Mouse (Mus musculus): ENCODE data around the gene Rpl32. TPM values are rescaled to one million over a fixed set of nuclear protein-coding genes. Genes with fewer than 3 reads are reported as not detected.

Rpl32 gene
- total and polyA plus RNA-seq, 3 experiments, result 4,514 to 5,400 TPM; not detected in 1

DNA sequence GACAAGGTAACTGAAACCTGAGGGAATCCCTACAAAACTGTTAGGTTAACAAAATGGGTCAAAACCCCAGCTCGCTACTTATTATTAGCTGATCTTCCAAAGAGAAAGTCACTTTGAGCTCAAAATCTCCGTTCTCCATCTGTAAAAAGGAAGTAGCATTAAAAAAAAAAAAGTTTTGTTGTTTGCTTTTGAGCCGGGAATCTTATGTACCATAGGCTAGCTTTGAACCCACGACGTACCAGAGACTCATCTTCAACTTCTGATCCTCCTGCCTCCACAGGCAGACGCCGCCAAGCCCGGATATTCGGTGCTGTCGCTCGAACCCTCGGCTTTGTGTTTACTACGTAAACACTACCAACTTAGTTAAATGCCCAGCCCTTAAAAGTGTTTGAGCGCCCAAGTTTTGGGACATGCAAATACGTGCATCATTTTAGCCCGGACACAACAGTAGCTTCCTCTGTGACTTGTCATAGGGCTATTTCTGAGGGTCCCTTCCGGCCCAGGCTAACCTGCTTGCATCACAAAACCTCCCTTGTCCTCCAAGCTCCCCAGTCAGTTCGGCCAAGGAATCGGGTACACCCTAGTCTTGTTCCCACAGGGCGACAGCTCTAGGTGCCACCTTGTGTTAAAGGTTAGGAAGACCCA is 44.0 kb upstream of the Rpl32 start:
- no peaks in the 10 kb centered on the region for H3K27me3 ChIP-seq (ENCODE audit: control insufficient read depth in 1 of 2, insufficient read depth in 2 of 2, low read length in 2 of 2)
- no peak for DNase-seq (ENCODE audit: low read depth, low spot score)

DNA sequence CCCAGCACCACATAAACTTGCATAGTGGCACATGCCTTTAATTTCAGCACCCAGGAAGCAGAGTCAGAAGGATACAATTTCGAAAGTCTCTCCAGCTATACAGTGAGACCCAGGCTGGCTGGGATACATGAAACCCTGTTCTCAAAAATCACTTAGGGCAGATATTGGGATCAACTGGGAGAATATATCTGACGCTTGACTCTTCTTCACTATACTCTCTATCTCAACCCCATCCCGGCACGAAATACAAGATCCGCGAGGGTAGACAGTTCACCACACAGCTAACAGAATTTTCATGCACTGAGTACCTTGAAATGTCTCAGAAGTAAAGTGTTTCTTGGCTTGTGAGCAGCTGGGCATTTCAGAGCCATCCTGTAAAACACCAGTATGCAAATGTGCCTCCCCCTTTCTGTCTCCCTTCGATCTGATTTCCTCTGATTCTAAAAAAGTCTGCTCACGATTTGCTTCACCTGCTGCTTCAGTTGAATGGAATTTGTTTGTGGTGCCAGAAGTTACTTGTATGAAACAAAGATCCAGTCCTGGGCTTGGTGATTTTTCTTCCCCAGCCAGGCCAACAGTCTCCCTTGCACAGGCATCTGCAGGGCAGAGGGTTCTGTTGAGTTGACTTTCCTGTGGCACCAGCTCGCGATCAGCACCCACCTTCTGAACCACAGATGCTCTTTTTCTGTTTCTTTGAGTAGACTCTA is 40.2 kb upstream of the Rpl32 start:
- Histone ChIP-seq H3K4me3 (ENCODE audit: control insufficient read depth in 1 of 2, insufficient read depth in 1 of 2, low read depth in 2 of 2, low read length in 2 of 2) (no peak overlapping the region), H3K9ac (ENCODE audit: control insufficient read depth, low read depth, low read length, poor library complexity, severe bottlenecking) (no peak overlapping the region), H3K4me1 (ENCODE audit: control insufficient read depth in 1 of 2, insufficient read depth in 2 of 2, low read length in 2 of 2) (peaks cover 6 to 9% of the 10 kb centered on the region in 2 experiments), H3K36me3 (ENCODE audit: control insufficient read depth in 1 of 2, insufficient read depth in 2 of 2, low read length in 2 of 2) (peaks cover 2 to 27% of the 10 kb centered on the region in 2 experiments; a peak in 2 of 4 replicates), H3K27ac (ENCODE audit: control insufficient read depth, low read depth, low read length) (no peak overlapping the region), H3K27me3 (ENCODE audit: control insufficient read depth in 1 of 2, insufficient read depth in 2 of 2, low read length in 2 of 2) (no peaks in the 10 kb centered on the region), H3K9me3 (replicated peaks; ENCODE audit: insufficient read depth, low read length) (no peaks in the 10 kb centered on the region), H3K79me2 (ENCODE audit: control insufficient read depth, insufficient read depth, low read length, poor library complexity) (peaks cover 12% of the 10 kb centered on the region)
- DNase-seq (ENCODE audit: low read depth, low spot score), result no peak
- TF ChIP-seq ZKSCAN1 (IDR thresholded peaks at IDR 0.05; ENCODE audit: low read depth, low read length) (no peak), GATA1 (IDR thresholded peaks at IDR 0.05; ENCODE audit: low read depth, low read length) (no peak), MYC (IDR thresholded peaks at IDR 0.05; ENCODE audit: low read depth, low read length) (no peak), SIN3A (IDR thresholded peaks at IDR 0.05; ENCODE audit: low read length) (no peak), UBTF (IDR thresholded peaks at IDR 0.05; ENCODE audit: borderline replicate concordance, insufficient read depth, low read depth, low read length) (no peak), CHD1 (IDR thresholded peaks at IDR 0.05; ENCODE audit: low read depth, low read length) (no peak), KAT2A (conservative IDR thresholded peaks at IDR 0.05; ENCODE audit: low read depth, low read length) (no peak), BHLHE40 (IDR thresholded peaks at IDR 0.05; ENCODE audit: borderline replicate concordance, low read depth, low read length) (no peak), E2F4 (IDR thresholded peaks at IDR 0.05; ENCODE audit: borderline replicate concordance, low read depth, low read length) (no peak), MXI1 (IDR thresholded peaks at IDR 0.05; ENCODE audit: low read depth, low read length) (no peak), EP300 (IDR thresholded peaks at IDR 0.05; ENCODE audit: low read depth in 1 of 2, low read length in 2 of 2) (no peak), USF2 (IDR thresholded peaks at IDR 0.05; ENCODE audit: borderline replicate concordance in 1 of 2, insufficient read depth in 1 of 2, low read depth in 1 of 2, low read length in 2 of 2) (no peak), NELFE (IDR thresholded peaks at IDR 0.05; ENCODE audit: low read depth, low read length) (no peak), CTCF (IDR thresholded peaks at IDR 0.05 in 2 of 3, conservative IDR thresholded peaks at IDR 0.05 in 1 of 3; ENCODE audit: control insufficient read depth in 1 of 3, insufficient read depth in 1 of 3, low read depth in 2 of 3, low read length in 3 of 3, poor library complexity in 1 of 3, severe bottlenecking in 1 of 3) (no peak), ZMIZ1 (IDR thresholded peaks at IDR 0.05; ENCODE audit: low read depth, low read length) (no peak), MEF2A (IDR thresholded peaks at IDR 0.05; ENCODE audit: extremely low read depth, insufficient replicate concordance, low read depth, low read length, poor library complexity, severe bottlenecking) (no peak), POLR2A (IDR thresholded peaks at IDR 0.05; ENCODE audit: control insufficient read depth in 1 of 2, insufficient read depth in 1 of 2, low read depth in 1 of 2, low read length in 2 of 2, poor library complexity in 1 of 2) (no peak)

More for the DNA sequence above, 44.0 kb upstream of the Rpl32 start:
- Histone ChIP-seq H3K9ac (ENCODE audit: control insufficient read depth, low read depth, low read length, poor library complexity, severe bottlenecking) (peak overlapping the region; percentile 71), H3K27ac (ENCODE audit: control insufficient read depth, low read depth, low read length) (peak overlapping the region; percentile 85), H3K4me3 (ENCODE audit: control insufficient read depth in 1 of 2, insufficient read depth in 1 of 2, low read depth in 2 of 2, low read length in 2 of 2) (peak overlapping the region; percentile 52 to 86), H3K9me3 (replicated peaks; ENCODE audit: insufficient read depth, low read length) (no peaks in the 10 kb centered on the region), H3K4me1 (ENCODE audit: control insufficient read depth in 1 of 2, insufficient read depth in 2 of 2, low read length in 2 of 2) (peaks cover 2 to 9% of the 10 kb centered on the region in 2 experiments; a peak in 3 of 4 replicates), H3K36me3 (ENCODE audit: control insufficient read depth in 1 of 2, insufficient read depth in 2 of 2, low read length in 2 of 2) (peaks cover 0 to 20% of the 10 kb centered on the region in 2 experiments; a peak in 2 of 4 replicates), H3K79me2 (ENCODE audit: control insufficient read depth, insufficient read depth, low read length, poor library complexity) (peaks cover 12% of the 10 kb centered on the region)
- TF ChIP-seq TBP (IDR thresholded peaks at IDR 0.05; ENCODE audit: low read depth, low read length) (no peak), BHLHE40 (IDR thresholded peaks at IDR 0.05; ENCODE audit: borderline replicate concordance, low read depth, low read length) (no peak), MEF2A (IDR thresholded peaks at IDR 0.05; ENCODE audit: extremely low read depth, insufficient replicate concordance, low read depth, low read length, poor library complexity, severe bottlenecking) (no peak), TCF12 (IDR thresholded peaks at IDR 0.05; ENCODE audit: low read depth, low read length) (no peak), GATA1 (IDR thresholded peaks at IDR 0.05; ENCODE audit: low read depth, low read length) (0 out of 2 replicates have a peak, but pooled peaks have one; percentile 7), MYC (IDR thresholded peaks at IDR 0.05; ENCODE audit: low read depth, low read length) (no peak), CHD1 (IDR thresholded peaks at IDR 0.05; ENCODE audit: low read depth, low read length) (no peak), CHD2 (IDR thresholded peaks at IDR 0.05; ENCODE audit: low read length) (no peak), JUND (IDR thresholded peaks at IDR 0.05; ENCODE audit: low read depth, low read length) (no peak), ELF1 (IDR thresholded peaks at IDR 0.05; ENCODE audit: low read depth, low read length) (no peak), ZKSCAN1 (IDR thresholded peaks at IDR 0.05; ENCODE audit: low read depth, low read length) (no peak), MYB (IDR thresholded peaks at IDR 0.05; ENCODE audit: low read depth, low read length) (no peak), KAT2A (conservative IDR thresholded peaks at IDR 0.05; ENCODE audit: low read depth, low read length) (no peak), POLR2A (IDR thresholded peaks at IDR 0.05; ENCODE audit: control insufficient read depth in 1 of 2, insufficient read depth in 1 of 2, low read depth in 1 of 2, low read length in 2 of 2, poor library complexity in 1 of 2) (no peak), MAFK (IDR thresholded peaks at IDR 0.05; ENCODE audit: borderline replicate concordance, low read depth, low read length) (no peak), NELFE (IDR thresholded peaks at IDR 0.05; ENCODE audit: low read depth, low read length) (no peak), GABPA (IDR thresholded peaks at IDR 0.05; ENCODE audit: low read depth, low read length) (no peak), MAZ (IDR thresholded peaks at IDR 0.05; ENCODE audit: low read depth, low read length) (no peak), USF2 (IDR thresholded peaks at IDR 0.05; ENCODE audit: borderline replicate concordance in 1 of 2, insufficient read depth in 1 of 2, low read depth in 1 of 2, low read length in 2 of 2) (no peak), SIN3A (IDR thresholded peaks at IDR 0.05; ENCODE audit: low read length) (peak; percentile 59), RCOR1 (IDR thresholded peaks at IDR 0.05; ENCODE audit: low read depth, low read length) (no peak; the same call in 1 of the 2 replicates), ZNF384 (IDR thresholded peaks at IDR 0.05; ENCODE audit: low read depth, low read length) (peak; percentile 92), ETS1 (IDR thresholded peaks at IDR 0.05; ENCODE audit: low read depth, low read length) (no peak)

All from MEL (cell line).